ENCODE assay signal across 15 mouse cellular contexts in the genomic region with DNA sequence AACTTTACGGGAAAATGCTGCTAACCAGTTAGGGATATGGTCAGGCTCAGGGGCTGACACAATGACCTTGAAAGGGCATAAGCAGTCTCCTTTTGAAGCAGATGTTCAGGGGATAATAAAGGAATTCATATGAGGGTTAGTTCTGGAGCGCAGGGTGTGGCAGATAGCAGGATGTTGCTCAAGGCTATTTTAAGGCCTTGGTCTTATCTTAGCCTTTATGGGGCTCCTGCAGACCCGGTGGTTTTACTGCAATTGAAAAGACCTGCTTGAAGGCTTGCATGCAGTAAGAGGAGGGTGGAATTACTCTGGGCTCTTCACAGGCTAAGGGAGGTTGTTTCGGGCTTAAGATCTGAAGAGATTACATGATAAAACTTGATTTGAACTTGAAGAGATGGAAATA. TPM values are rescaled to one million over a fixed set of nuclear protein-coding genes. Genes with fewer than 3 reads are reported as not detected.
A peak's percentile ranks its signal among the peaks of the same experiment; 100 is the strongest.
DNase-seq lines count a peak whose midpoint lies in the region; ATAC-seq and TF ChIP-seq lines count a peak whose summit lies in the region.
"Had no signal": no experiment of that assay in that cellular context is flagged by ENCODE, and none has a peak within 500 bp of the region (broad histone marks: within the 10 kb centered on the region; RNA-seq: fewer than 3 reads in every experiment).

No protein-coding gene starts in this region.

- H3K4me2 ChIP-seq in heart, embryonic 14.5 days (ENCODE audit: low read length) = peak overlapping the region; percentile 47
- H3K4me2 ChIP-seq in liver, embryonic 14.5 days (ENCODE audit: low read depth) = peak overlapping the region; percentile 39
- no peak overlapping the region for H3K4me2 ChIP-seq in midbrain, embryonic 13.5 days (replicated peaks)
- H3K4me2 ChIP-seq: hindbrain, embryonic 14.5 days; midbrain, embryonic 15.5 days; neural tube, embryonic 12.5 days had no signal

- H3K4me1 ChIP-seq in heart, embryonic 14.5 days (ENCODE audit: control insufficient read depth in 2 of 2, insufficient read depth in 2 of 2, low read length in 2 of 2) = peaks cover 11 to 36% of the 10 kb centered on the region in 2 experiments
- H3K4me1 ChIP-seq in G1E (ENCODE audit: insufficient read depth, low read depth, low read length) = peaks cover 83% of the 10 kb centered on the region
- peaks cover 22 to 36% of the 10 kb centered on the region in 2 experiments for H3K4me1 ChIP-seq in liver, embryonic 14.5 days (replicated peaks; ENCODE audit: control insufficient read depth in 2 of 2, insufficient read depth in 2 of 2, low read length in 1 of 2)
- H3K4me1 ChIP-seq in midbrain, embryonic 13.5 days (replicated peaks) = peaks cover 22% of the 10 kb centered on the region

- peak overlapping the region; percentile 25; the same call in 1 of the 2 replicates for H3K9ac ChIP-seq in heart, embryonic 14.5 days (ENCODE audit: low read length)
- H3K9ac ChIP-seq in liver, embryonic 14.5 days (replicated peaks) = no peak overlapping the region; the same call in 1 of the 2 replicates
- H3K9ac ChIP-seq in midbrain, embryonic 13.5 days (replicated peaks) = no peak overlapping the region
- H3K9ac ChIP-seq: hindbrain, embryonic 14.5 days; midbrain, embryonic 15.5 days; neural tube, embryonic 12.5 days had no signal

- TF ChIP-seq CTCF in G1E (IDR thresholded peaks at IDR 0.05; ENCODE audit: low read depth, low read length) = no peak
- no peak for TF ChIP-seq CTCF in liver, embryonic 14.5 days (IDR thresholded peaks at IDR 0.05; ENCODE audit: low read depth)

- no peaks in the 10 kb centered on the region for H3K27me3 ChIP-seq in heart, embryonic 14.5 days (ENCODE audit: control insufficient read depth, insufficient read depth, low read length)
- H3K27me3 ChIP-seq in G1E (ENCODE audit: insufficient read depth, low read length) = no peaks in the 10 kb centered on the region
- no peaks in the 10 kb centered on the region for H3K27me3 ChIP-seq in liver, embryonic 14.5 days (ENCODE audit: control insufficient read depth, insufficient read depth, low read length)
- H3K27me3 ChIP-seq in midbrain, embryonic 13.5 days = no peaks in the 10 kb centered on the region
- H3K27me3 ChIP-seq: CH12.LX; midbrain, embryonic 15.5 days; neural tube, embryonic 12.5 days had no signal

- peak overlapping the region; percentile 9 to 59; a peak in 3 of 4 replicates for H3K27ac ChIP-seq in heart, embryonic 14.5 days (replicated peaks in 1 of 2; ENCODE audit: control insufficient read depth in 1 of 2, insufficient read depth in 1 of 2, low read depth in 2 of 2, low read length in 2 of 2)
- H3K27ac ChIP-seq in liver, embryonic 14.5 days = no peak overlapping the region
- H3K27ac ChIP-seq in midbrain, embryonic 13.5 days = no peak overlapping the region
- H3K27ac ChIP-seq: hindbrain, embryonic 14.5 days; midbrain, embryonic 15.5 days; neural tube, embryonic 12.5 days had no signal

- no peaks in the 10 kb centered on the region for H3K9me3 ChIP-seq in heart, embryonic 14.5 days (ENCODE audit: control insufficient read depth, low read length)
- H3K9me3 ChIP-seq in G1E (replicated peaks) = no peaks in the 10 kb centered on the region
- no peaks in the 10 kb centered on the region for H3K9me3 ChIP-seq in liver, embryonic 14.5 days (ENCODE audit: control insufficient read depth, low read length)
- no peaks in the 10 kb centered on the region for H3K9me3 ChIP-seq in midbrain, embryonic 13.5 days
- H3K9me3 ChIP-seq: midbrain, embryonic 15.5 days; neural tube, embryonic 12.5 days had no signal

- peak; percentile 52 for TF ChIP-seq EP300 in liver, embryonic 14.5 days (IDR thresholded peaks at IDR 0.05; ENCODE audit: low read depth)

- 24% methylated on average over 4 of the region's 4 CpGs for WGBS in heart, embryonic 14.5 days
- WGBS in liver, embryonic 14.5 days (ENCODE audit: insufficient replicate concordance) = 14% methylated on average over 4 of the region's 4 CpGs
- WGBS in midbrain, embryonic 13.5 days = 47% methylated on average over 4 of the region's 4 CpGs

- no peak for DNase-seq in heart, postnatal 25 days (ENCODE audit: low spot score)
- DNase-seq in G1E (ENCODE audit: low spot score) = peak; percentile 16
- DNase-seq in liver, embryonic 14.5 days (ENCODE audit: low read depth in 3 of 3, low spot score in 3 of 3) = peak; percentile 20 to 39 (median 38)
- no peak for DNase-seq in left cerebral cortex, postnatal 36 days (ENCODE audit: low spot score in 2 of 2)
- no peak for DNase-seq in thymus, postnatal 0 days (ENCODE audit: low spot score)
- DNase-seq: kidney, postnatal 10 days; layer of hippocampus, postnatal 36 days had no signal

- ATAC-seq in heart, embryonic 14.5 days (ENCODE audit: insufficient number of reproducible peaks, insufficient read depth, low FRiP score, low read depth) = no peak
- peak; percentile 76 for ATAC-seq in G1E (ENCODE audit: extremely low read depth, insufficient number of reproducible peaks, low FRiP score, poor library complexity, severe bottlenecking)
- peak; percentile 54 for ATAC-seq in erythroid progenitor cell, adult 5-6 weeks (replicated peaks; ENCODE audit: low FRiP score, poor library complexity, severe bottlenecking)
- peak; percentile 82 for ATAC-seq in liver, embryonic 14.5 days (ENCODE audit: insufficient read depth)
- no peak for ATAC-seq in midbrain, embryonic 13.5 days
- ATAC-seq: activated CD4-positive, CD25-positive, alpha-beta regulatory T cell, adult 4 months; midbrain, embryonic 15.5 days had no signal

- H3K4me3 ChIP-seq in heart, embryonic 14.5 days (ENCODE audit: control insufficient read depth in 1 of 2, insufficient read depth in 1 of 2, low read depth in 1 of 2, low read length in 2 of 2) = no peak overlapping the region
- no peak overlapping the region; the same call in 1 of the 2 replicates for H3K4me3 ChIP-seq in G1E (ENCODE audit: low read depth, low read length)
- no peak overlapping the region for H3K4me3 ChIP-seq in liver, embryonic 14.5 days (ENCODE audit: insufficient read depth in 1 of 2, low read depth in 2 of 2, low read length in 2 of 2)
- H3K4me3 ChIP-seq in midbrain, embryonic 13.5 days (replicated peaks) = no peak overlapping the region
- H3K4me3 ChIP-seq: midbrain, embryonic 15.5 days; neural tube, embryonic 12.5 days had no signal

- intact Hi-C loops in heart, postnatal 25 days (cut with DNase I) = loop anchor here (5.0 kb wide), 1 partner anchor 41 kb away; no protein-coding TSS in a partner anchor
- intact Hi-C loops in left cerebral cortex, postnatal 36 days (cut with DNase I) = no loop called here

- no peaks in the 10 kb centered on the region for H3K36me3 ChIP-seq in heart, embryonic 14.5 days (ENCODE audit: control insufficient read depth, insufficient read depth, low read length)
- peaks cover 10% of the 10 kb centered on the region for H3K36me3 ChIP-seq in G1E (replicated peaks)
- H3K36me3 ChIP-seq in liver, embryonic 14.5 days (replicated peaks; ENCODE audit: control insufficient read depth, insufficient read depth, low read depth) = no peaks in the 10 kb centered on the region
- H3K36me3 ChIP-seq in midbrain, embryonic 13.5 days = no peaks in the 10 kb centered on the region
- H3K36me3 ChIP-seq: midbrain, embryonic 15.5 days; neural tube, embryonic 12.5 days had no signal

RNA-seq across cellular contexts. Expression of gene Znrf2, which starts 35.1 kb away (rescaled TPM):
- 3.8 TPM in 2 replicates for polyA plus RNA-seq in heart, embryonic 14.5 days (2014; fragmentation: Nextera tagmentation; extraction: Ambion mirVana)
- total RNA-seq in heart, postnatal 25 days (2021) = 10 to 100 TPM; 17.2 to 17.6 TPM
- total RNA-seq in G1E (2014; fragmentation: Nextera tagmentation) (39.5 and 41.1 TPM in 2 replicates), G1E (2017) (45.2 and 49.4 TPM in 2 replicates)
- polyA plus RNA-seq in G1E (2012) = 20.3 and 36.6 TPM in 2 replicates
- 12.6 and 15.9 TPM in 2 replicates for total RNA-seq in erythroid progenitor cell, adult 5-6 weeks (2015; ENCODE audit: low replicate concordance)
- 5.9 and 9.5 TPM in 2 replicates for total RNA-seq in erythroid progenitor cell, adult 5-6 weeks (2017; ENCODE audit: low replicate concordance)
- polyA plus RNA-seq in liver, embryonic 14.5 days (2012; rRNA removed) = 2.5 and 3.3 TPM in 2 replicates
- 2.1 and 2.2 TPM in 2 replicates for polyA plus RNA-seq in liver, embryonic 14.5 days (2014; fragmentation: Nextera tagmentation; extraction: Ambion mirVana)
- 10 to 100 TPM; 14.3 to 15.9 TPM for total RNA-seq in left cerebral cortex, postnatal 36 days (2021)
- 14.9 and 20.8 TPM in 2 replicates for polyA plus RNA-seq in thymus, postnatal 0 days (2015; fragmentation: Nextera tagmentation; extraction: Ambion mirVana)
- polyA plus RNA-seq in midbrain, embryonic 13.5 days (2015; fragmentation: Nextera tagmentation; extraction: Ambion mirVana) = 6.0 and 6.4 TPM in 2 replicates

Comparison
In these comparisons a context has a peak if more than half of its experiments do, and no peak if none do; other contexts are left out.
1. ATAC-seq: peak in G1E (single experiment), erythroid progenitor cell, adult 5-6 weeks (single experiment) and liver, embryonic 14.5 days (single experiment); none in heart, embryonic 14.5 days (single experiment) and midbrain, embryonic 13.5 days (single experiment).
2. H3K27ac ChIP-seq: peak in heart, embryonic 14.5 days (2 of 2); none in liver, embryonic 14.5 days (single experiment) and midbrain, embryonic 13.5 days (single experiment).
3. DNase-seq: peak in G1E (single experiment) and liver, embryonic 14.5 days (3 of 3); none in heart, postnatal 25 days (single experiment), left cerebral cortex, postnatal 36 days (0 of 2) and thymus, postnatal 0 days (single experiment).